Mouse (Mus musculus): ENCODE data around the gene Fat1. TPM values are rescaled to one million over a fixed set of nuclear protein-coding genes. Genes with fewer than 3 reads are reported as not detected.

Fat1 gene
- total and polyA plus RNA-seq, 3 experiments: under 0.01 TPM; not detected in 2

GRCm38 (mm10) chr8:44899575-44899991 is 35.7 kb upstream of the Fat1 start:
- no peak for TF ChIP-seq TBP (IDR thresholded peaks at IDR 0.05; ENCODE audit: low read depth, low read length)
- TF ChIP-seq E2F4 (IDR thresholded peaks at IDR 0.05; ENCODE audit: borderline replicate concordance, low read depth, low read length): no peak
- TF ChIP-seq MYB (IDR thresholded peaks at IDR 0.05; ENCODE audit: low read depth, low read length): no peak
- TF ChIP-seq MAZ (IDR thresholded peaks at IDR 0.05; ENCODE audit: low read depth, low read length): no peak
- TF ChIP-seq MAX (IDR thresholded peaks at IDR 0.05; ENCODE audit: low read length): no peak
- no peak for TF ChIP-seq EP300 (IDR thresholded peaks at IDR 0.05; ENCODE audit: low read depth in 1 of 2, low read length in 2 of 2)
- no peak for TF ChIP-seq ZMIZ1 (IDR thresholded peaks at IDR 0.05; ENCODE audit: low read depth, low read length)
- no peak for TF ChIP-seq GATA1 (IDR thresholded peaks at IDR 0.05; ENCODE audit: low read depth, low read length)
- TF ChIP-seq UBTF (IDR thresholded peaks at IDR 0.05; ENCODE audit: borderline replicate concordance, insufficient read depth, low read depth, low read length): no peak
- no peak for TF ChIP-seq ZC3H11A (IDR thresholded peaks at IDR 0.05; ENCODE audit: low read depth, low read length)
- TF ChIP-seq HCFC1 (IDR thresholded peaks at IDR 0.05; ENCODE audit: low read depth, low read length): no peak
- H3K36me3 ChIP-seq (ENCODE audit: control insufficient read depth in 1 of 2, insufficient read depth in 2 of 2, low read length in 2 of 2): no peaks in the 10 kb centered on the region
- no peak overlapping the region for H3K27ac ChIP-seq (ENCODE audit: control insufficient read depth, low read depth, low read length)
- no peak for DNase-seq (ENCODE audit: low read depth, low spot score)
- no peaks in the 10 kb centered on the region for H3K9me3 ChIP-seq (replicated peaks; ENCODE audit: insufficient read depth, low read length)
- H3K27me3 ChIP-seq (ENCODE audit: control insufficient read depth in 1 of 2, insufficient read depth in 2 of 2, low read length in 2 of 2): no peaks in the 10 kb centered on the region
- no peaks in the 10 kb centered on the region for H3K4me1 ChIP-seq (ENCODE audit: control insufficient read depth in 1 of 2, insufficient read depth in 2 of 2, low read length in 2 of 2)
- no peak overlapping the region for H3K4me3 ChIP-seq (ENCODE audit: control insufficient read depth in 1 of 2, insufficient read depth in 1 of 2, low read depth in 2 of 2, low read length in 2 of 2)
- H3K79me2 ChIP-seq (ENCODE audit: control insufficient read depth, insufficient read depth, low read length, poor library complexity): no peaks in the 10 kb centered on the region
- H3K9ac ChIP-seq (ENCODE audit: control insufficient read depth, low read depth, low read length, poor library complexity, severe bottlenecking): no peak overlapping the region

DNA sequence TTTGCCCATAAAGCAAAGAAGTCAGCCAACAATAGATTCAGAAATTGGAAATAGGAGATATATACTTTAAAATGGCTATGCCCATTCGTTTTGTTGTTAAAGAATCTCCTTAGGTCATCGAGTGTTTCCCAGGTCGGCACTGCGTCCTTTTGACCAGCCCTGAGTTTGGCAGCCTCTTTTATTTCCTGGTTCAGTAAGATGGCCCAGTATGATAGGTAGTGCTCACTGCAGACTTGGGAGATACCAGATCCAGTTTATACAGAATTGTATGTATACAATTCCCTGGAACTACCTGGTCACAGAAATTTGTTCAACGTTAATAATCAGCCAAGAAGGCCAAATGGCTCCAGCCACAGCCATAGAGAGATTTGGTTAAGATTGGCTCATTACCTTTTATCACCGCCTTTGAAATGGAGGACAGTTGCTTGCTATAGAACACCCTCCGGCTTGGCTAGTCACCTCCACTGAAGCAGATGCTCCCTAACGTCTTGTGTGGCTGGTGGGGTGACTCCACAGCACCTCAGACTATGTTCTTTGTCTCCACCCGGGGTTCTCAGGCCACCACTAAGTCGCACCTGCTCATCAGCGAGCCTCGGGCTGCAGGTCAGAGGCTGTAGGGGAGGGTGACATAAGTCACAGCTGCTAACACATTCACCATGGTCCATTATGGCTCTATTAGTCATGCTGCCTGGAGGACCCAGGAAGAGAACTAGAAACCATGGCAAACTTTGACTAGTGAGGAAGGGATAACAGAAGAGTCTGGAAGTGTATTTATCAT is 23.9 kb upstream of the Fat1 start:
- Histone ChIP-seq H3K9me3 (replicated peaks; ENCODE audit: insufficient read depth, low read length) (no peaks in the 10 kb centered on the region), H3K36me3 (ENCODE audit: control insufficient read depth in 1 of 2, insufficient read depth in 2 of 2, low read length in 2 of 2) (no peaks in the 10 kb centered on the region), H3K4me3 (ENCODE audit: control insufficient read depth in 1 of 2, insufficient read depth in 1 of 2, low read depth in 2 of 2, low read length in 2 of 2) (no peak overlapping the region), H3K27ac (ENCODE audit: control insufficient read depth, low read depth, low read length) (no peak overlapping the region), H3K79me2 (ENCODE audit: control insufficient read depth, insufficient read depth, low read length, poor library complexity) (no peaks in the 10 kb centered on the region), H3K27me3 (ENCODE audit: control insufficient read depth in 1 of 2, insufficient read depth in 2 of 2, low read length in 2 of 2) (no peaks in the 10 kb centered on the region), H3K4me1 (ENCODE audit: control insufficient read depth in 1 of 2, insufficient read depth in 2 of 2, low read length in 2 of 2) (no peaks in the 10 kb centered on the region), H3K9ac (ENCODE audit: control insufficient read depth, low read depth, low read length, poor library complexity, severe bottlenecking) (no peak overlapping the region)
- DNase-seq (ENCODE audit: low read depth, low spot score): no peak
- no peak for TF ChIP-seq GATA1 (IDR thresholded peaks at IDR 0.05; ENCODE audit: low read depth, low read length)
- no peak for TF ChIP-seq ZC3H11A (IDR thresholded peaks at IDR 0.05; ENCODE audit: low read depth, low read length)
- TF ChIP-seq HCFC1 (IDR thresholded peaks at IDR 0.05; ENCODE audit: low read depth, low read length): no peak
- TF ChIP-seq USF2 (IDR thresholded peaks at IDR 0.05; ENCODE audit: borderline replicate concordance in 1 of 2, insufficient read depth in 1 of 2, low read depth in 1 of 2, low read length in 2 of 2): no peak
- no peak for TF ChIP-seq NRF1 (IDR thresholded peaks at IDR 0.05; ENCODE audit: insufficient read depth, low read depth, low read length, poor library complexity, severe bottlenecking)
- no peak for TF ChIP-seq USF1 (IDR thresholded peaks at IDR 0.05; ENCODE audit: low read depth, low read length)
- TF ChIP-seq BHLHE40 (IDR thresholded peaks at IDR 0.05; ENCODE audit: borderline replicate concordance, low read depth, low read length): no peak
- no peak for TF ChIP-seq MAX (IDR thresholded peaks at IDR 0.05; ENCODE audit: low read length)
- TF ChIP-seq TBP (IDR thresholded peaks at IDR 0.05; ENCODE audit: low read depth, low read length): no peak
- TF ChIP-seq JUND (IDR thresholded peaks at IDR 0.05; ENCODE audit: low read depth, low read length): no peak
- no peak for TF ChIP-seq POLR2AphosphoS5 (IDR thresholded peaks at IDR 0.05; ENCODE audit: borderline replicate concordance, low read depth, low read length)
- no peak for TF ChIP-seq KAT2A (conservative IDR thresholded peaks at IDR 0.05; ENCODE audit: low read depth, low read length)
- no peak for TF ChIP-seq SMC3 (IDR thresholded peaks at IDR 0.05; ENCODE audit: low read depth, low read length)
- no peak for TF ChIP-seq MYC (IDR thresholded peaks at IDR 0.05; ENCODE audit: low read depth, low read length)
- TF ChIP-seq POLR2AphosphoS2 (IDR thresholded peaks at IDR 0.05; ENCODE audit: low read length): no peak
- no peak for TF ChIP-seq E2F4 (IDR thresholded peaks at IDR 0.05; ENCODE audit: borderline replicate concordance, low read depth, low read length)
- no peak for TF ChIP-seq CHD1 (IDR thresholded peaks at IDR 0.05; ENCODE audit: low read depth, low read length)
- no peak for TF ChIP-seq MEF2A (IDR thresholded peaks at IDR 0.05; ENCODE audit: extremely low read depth, insufficient replicate concordance, low read depth, low read length, poor library complexity, severe bottlenecking)
- TF ChIP-seq ZKSCAN1 (IDR thresholded peaks at IDR 0.05; ENCODE audit: low read depth, low read length): no peak
